Mouse (Mus musculus) cerebellum, adult 2 months (tissue): ENCODE results near the gene Taok3.

Source experiments
- CTCF ChIP-seq: fragments of 200-500 bp; IDR thresholded peaks from 2 replicates; pipeline ENCODE4 v1.5.1; 2011; ENCODE audit warnings: low read depth, mild to moderate bottlenecking, control low read depth, low read length, moderate library complexity, borderline replicate concordance; ENCODE audit not compliant: insufficient read depth
- POLR2A ChIP-seq: fragments of 200-500 bp; IDR thresholded peaks from 2 replicates; pipeline ENCODE4 v1.6.1; 2011; ENCODE audit warnings: low read length, control low read depth, borderline replicate concordance; ENCODE audit not compliant: insufficient read depth

DNA sequence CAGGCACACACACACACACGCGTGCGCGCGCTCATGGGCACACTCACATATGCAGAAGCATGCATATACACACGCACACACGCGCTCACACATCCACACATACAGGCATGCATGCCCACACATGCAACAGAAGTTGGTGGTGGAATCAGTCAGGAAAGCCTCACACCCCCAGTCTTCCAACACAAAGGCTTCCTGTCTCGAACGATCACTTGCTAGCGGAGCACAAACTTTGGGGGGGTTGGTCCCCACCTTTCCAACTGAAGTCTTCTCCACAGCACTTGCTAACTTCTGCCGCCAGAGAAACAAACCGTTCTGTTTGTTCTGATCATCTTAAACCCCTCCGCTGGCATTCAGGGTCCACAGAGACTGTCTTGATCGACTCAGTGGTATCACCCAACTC lies 10.8 kb downstream of the Taok3 start:
- TF ChIP-seq CTCF = no peak
- TF ChIP-seq POLR2A = no peak
